In genomic region chr5:135076368-135076767, GRCm38 (mm10) we compare ENCODE assay signal across 13 mouse cellular contexts. TPM values are rescaled to one million over a fixed set of nuclear protein-coding genes. Genes with fewer than 3 reads are reported as not detected.
DNase-seq lines count a peak whose midpoint lies in the region; ATAC-seq and TF ChIP-seq lines count a peak whose summit lies in the region.
"Had no signal": no experiment of that assay in that cellular context is flagged by ENCODE, and none has a peak within 500 bp of the region (broad histone marks: within the 10 kb centered on the region; RNA-seq: fewer than 3 reads in every experiment).

No protein-coding gene starts in this region.

- H3K4me2 ChIP-seq in stomach, embryonic 14.5 days (replicated peaks; ENCODE audit: low read depth, low read length) = peak overlapping the region; percentile 68
- H3K4me2 ChIP-seq in stomach, postnatal 0 days (replicated peaks; ENCODE audit: low read depth) = no peak overlapping the region
- peak overlapping the region; percentile 80 for H3K4me2 ChIP-seq in hindbrain, embryonic 16.5 days (ENCODE audit: low read length)
- H3K4me2 ChIP-seq in limb, embryonic 12.5 days = peak overlapping the region; percentile 58

- ATAC-seq in stomach, embryonic 14.5 days (ENCODE audit: insufficient number of reproducible peaks, insufficient read depth, low FRiP score, low read depth) = no peak
- no peak for ATAC-seq in stomach, postnatal 0 days (ENCODE audit: low FRiP score, low TSS enrichment)
- ATAC-seq in hindbrain, embryonic 16.5 days = no peak
- no peak for ATAC-seq in limb, embryonic 12.5 days (ENCODE audit: insufficient number of reproducible peaks, insufficient read depth, low FRiP score, low TSS enrichment, low read depth)

- no peaks in the 10 kb centered on the region for H3K9me3 ChIP-seq in stomach, embryonic 14.5 days (ENCODE audit: control insufficient read depth, low read depth, low read length)
- H3K9me3 ChIP-seq in stomach, postnatal 0 days (ENCODE audit: control insufficient read depth, low read length) = no peaks in the 10 kb centered on the region
- H3K9me3 ChIP-seq in hindbrain, embryonic 16.5 days (ENCODE audit: control insufficient read depth, low read length) = no peaks in the 10 kb centered on the region
- no peaks in the 10 kb centered on the region for H3K9me3 ChIP-seq in limb, embryonic 12.5 days
- H3K9me3 ChIP-seq: liver, embryonic 13.5 days had no signal

- TF ChIP-seq CTCF in stomach, postnatal 0 days (IDR thresholded peaks at IDR 0.05; ENCODE audit: low read depth) = no peak

- no peak for TF ChIP-seq EP300 in stomach, postnatal 0 days (optimal IDR thresholded peaks at IDR 0.05)

- H3K27ac ChIP-seq in stomach, embryonic 14.5 days (ENCODE audit: low read length) = no peak overlapping the region
- H3K27ac ChIP-seq in stomach, postnatal 0 days (replicated peaks) = no peak overlapping the region
- H3K27ac ChIP-seq in hindbrain, embryonic 16.5 days (ENCODE audit: low read depth, low read length) = no peak overlapping the region
- H3K27ac ChIP-seq in limb, embryonic 12.5 days = peak overlapping the region; percentile 87; the same call in 1 of the 2 replicates
- H3K27ac ChIP-seq: liver, embryonic 13.5 days had no signal

- peak overlapping the region; percentile 90; the same call in 1 of the 2 replicates for H3K4me3 ChIP-seq in stomach, embryonic 14.5 days (ENCODE audit: low read depth, low read length)
- no peak overlapping the region for H3K4me3 ChIP-seq in stomach, postnatal 0 days (ENCODE audit: low read depth, low read length)
- H3K4me3 ChIP-seq in hindbrain, embryonic 16.5 days (ENCODE audit: low read length) = peak overlapping the region; percentile 64
- peak overlapping the region; percentile 90 for H3K4me3 ChIP-seq in limb, embryonic 12.5 days (replicated peaks)

- DNase-seq in stomach, postnatal 0 days (ENCODE audit: low spot score) = no peak
- DNase-seq in retina, embryonic 14.5 days (ENCODE audit: low spot score) = no peak
- no peak for DNase-seq in adrenal gland, postnatal 25 days
- no peak for DNase-seq in spleen, postnatal 14 days (ENCODE audit: low spot score in 2 of 2)
- DNase-seq in T-cell, adult 2 months (ENCODE audit: low spot score) = no peak
- DNase-seq: adrenal gland, postnatal 14 days; gastrocnemius, postnatal 14 days; heart, postnatal 4 days; liver, embryonic 13.5 days had no signal

- peaks cover 13% of the 10 kb centered on the region for H3K4me1 ChIP-seq in stomach, embryonic 14.5 days (ENCODE audit: control insufficient read depth, insufficient read depth, low read length)
- H3K4me1 ChIP-seq in stomach, postnatal 0 days (replicated peaks; ENCODE audit: control insufficient read depth, insufficient read depth) = no peaks in the 10 kb centered on the region
- H3K4me1 ChIP-seq in hindbrain, embryonic 16.5 days (ENCODE audit: control insufficient read depth, insufficient read depth, low read depth, low read length) = peaks cover 14% of the 10 kb centered on the region
- H3K4me1 ChIP-seq in limb, embryonic 12.5 days (replicated peaks) = peaks cover 25% of the 10 kb centered on the region

- WGBS in stomach, embryonic 14.5 days = 83% methylated on average over 14 of the region's 14 CpGs
- 78% methylated on average over 14 of the region's 14 CpGs for WGBS in stomach, postnatal 0 days
- WGBS in hindbrain, embryonic 16.5 days = 87% methylated on average over 14 of the region's 14 CpGs
- 86% methylated on average over 14 of the region's 14 CpGs for WGBS in limb, embryonic 12.5 days

- H3K27me3 ChIP-seq in stomach, embryonic 14.5 days (ENCODE audit: control insufficient read depth, insufficient read depth, low read length) = no peaks in the 10 kb centered on the region
- no peaks in the 10 kb centered on the region for H3K27me3 ChIP-seq in stomach, postnatal 0 days (ENCODE audit: control insufficient read depth, insufficient read depth, low read length)
- H3K27me3 ChIP-seq in hindbrain, embryonic 16.5 days (replicated peaks; ENCODE audit: control insufficient read depth, insufficient read depth, low read length) = no peaks in the 10 kb centered on the region
- 0 out of 2 replicates have a peak, but pooled peaks cover 3% of the 10 kb centered on the region for H3K27me3 ChIP-seq in limb, embryonic 12.5 days

- peaks cover 10% of the 10 kb centered on the region; the same call in 1 of the 2 replicates for H3K36me3 ChIP-seq in stomach, embryonic 14.5 days (ENCODE audit: control insufficient read depth, insufficient read depth, low read length)
- no peaks in the 10 kb centered on the region for H3K36me3 ChIP-seq in stomach, postnatal 0 days (ENCODE audit: control insufficient read depth, insufficient read depth, low read length)
- peaks cover 6% of the 10 kb centered on the region for H3K36me3 ChIP-seq in hindbrain, embryonic 16.5 days (ENCODE audit: control insufficient read depth, insufficient read depth, low read length)
- H3K36me3 ChIP-seq in limb, embryonic 12.5 days = peaks cover 49% of the 10 kb centered on the region
- H3K36me3 ChIP-seq: liver, embryonic 13.5 days had no signal

- no peak overlapping the region for H3K9ac ChIP-seq in stomach, embryonic 14.5 days (replicated peaks; ENCODE audit: low read depth, low read length)
- no peak overlapping the region for H3K9ac ChIP-seq in stomach, postnatal 0 days (ENCODE audit: low read length)
- peak overlapping the region; percentile 27; the same call in 1 of the 2 replicates for H3K9ac ChIP-seq in hindbrain, embryonic 16.5 days (ENCODE audit: low read depth, low read length)
- H3K9ac ChIP-seq in limb, embryonic 12.5 days (replicated peaks) = no peak overlapping the region; the same call in 1 of the 2 replicates
- H3K9ac ChIP-seq: liver, embryonic 13.5 days had no signal

RNA-seq across cellular contexts. Expression of gene Vps37d, which starts 1.7 kb away (rescaled TPM):
- polyA plus RNA-seq in stomach, embryonic 14.5 days (2014; fragmentation: Nextera tagmentation; extraction: Ambion mirVana) = 7.2 and 7.7 TPM in 2 replicates
- polyA plus RNA-seq in stomach, postnatal 0 days (2015; fragmentation: Nextera tagmentation; extraction: Ambion mirVana) = 3.3 and 3.4 TPM in 2 replicates
- polyA plus RNA-seq in hindbrain, embryonic 16.5 days (2015; fragmentation: Nextera tagmentation; extraction: Ambion mirVana) = 29.4 and 29.8 TPM in 2 replicates
- 22.8 and 25.2 TPM in 2 replicates for polyA plus RNA-seq in limb, embryonic 12.5 days (2016; fragmentation: Nextera tagmentation; extraction: Ambion mirVana)
- 2.2 and 4.1 TPM in 2 replicates for total RNA-seq in adrenal gland, postnatal 25 days (2021)
- total RNA-seq: common myeloid progenitor, adult 5-6 weeks had no signal

RNA-seq across cellular contexts. Expression of gene Bud23, which starts 11.6 kb away (rescaled TPM):
- polyA plus RNA-seq in stomach, embryonic 14.5 days (2014; fragmentation: Nextera tagmentation; extraction: Ambion mirVana) = 95.2 and 99.0 TPM in 2 replicates
- 46.8 and 51.9 TPM in 2 replicates for polyA plus RNA-seq in stomach, postnatal 0 days (2015; fragmentation: Nextera tagmentation; extraction: Ambion mirVana)
- polyA plus RNA-seq in hindbrain, embryonic 16.5 days (2015; fragmentation: Nextera tagmentation; extraction: Ambion mirVana) = 77.0 and 81.1 TPM in 2 replicates
- polyA plus RNA-seq in limb, embryonic 12.5 days (2016; fragmentation: Nextera tagmentation; extraction: Ambion mirVana) = 150 and 151 TPM in 2 replicates
- 58.5 and 66.1 TPM in 2 replicates for total RNA-seq in adrenal gland, postnatal 25 days (2021)

RNA-seq across cellular contexts. Expression of gene Dnajc30, which starts 12.4 kb away (rescaled TPM):
- 34.8 and 34.9 TPM in 2 replicates for polyA plus RNA-seq in stomach, embryonic 14.5 days (2014; fragmentation: Nextera tagmentation; extraction: Ambion mirVana)
- polyA plus RNA-seq in stomach, postnatal 0 days (2015; fragmentation: Nextera tagmentation; extraction: Ambion mirVana) = 24.3 and 26.1 TPM in 2 replicates
- 44.0 and 45.3 TPM in 2 replicates for polyA plus RNA-seq in hindbrain, embryonic 16.5 days (2015; fragmentation: Nextera tagmentation; extraction: Ambion mirVana)
- 31.1 and 31.3 TPM in 2 replicates for polyA plus RNA-seq in limb, embryonic 12.5 days (2016; fragmentation: Nextera tagmentation; extraction: Ambion mirVana)
- 29.6 and 38.8 TPM in 2 replicates for total RNA-seq in adrenal gland, postnatal 25 days (2021)

RNA-seq across cellular contexts. Expression of gene Mlxipl, which starts 13.3 kb away (rescaled TPM):
- polyA plus RNA-seq in stomach, embryonic 14.5 days (2014; fragmentation: Nextera tagmentation; extraction: Ambion mirVana) = 2.7 and 3.6 TPM in 2 replicates
- 0.22 and 0.91 TPM in 2 replicates for polyA plus RNA-seq in stomach, postnatal 0 days (2015; fragmentation: Nextera tagmentation; extraction: Ambion mirVana)
- 0.66 and 0.84 TPM in 2 replicates for polyA plus RNA-seq in hindbrain, embryonic 16.5 days (2015; fragmentation: Nextera tagmentation; extraction: Ambion mirVana)
- polyA plus RNA-seq in limb, embryonic 12.5 days (2016; fragmentation: Nextera tagmentation; extraction: Ambion mirVana) = 2.5 and 2.6 TPM in 2 replicates
- total RNA-seq in adrenal gland, postnatal 25 days (2021) = 70.1 and 79.1 TPM in 2 replicates
- total RNA-seq: common myeloid progenitor, adult 5-6 weeks had no signal

RNA-seq across cellular contexts. Expression of gene Stx1a, which starts 53.1 kb away (rescaled TPM):
- polyA plus RNA-seq in stomach, embryonic 14.5 days (2014; fragmentation: Nextera tagmentation; extraction: Ambion mirVana) = 17.4 and 17.7 TPM in 2 replicates
- 5.3 TPM in 2 replicates for polyA plus RNA-seq in stomach, postnatal 0 days (2015; fragmentation: Nextera tagmentation; extraction: Ambion mirVana)
- 147 and 162 TPM in 2 replicates for polyA plus RNA-seq in hindbrain, embryonic 16.5 days (2015; fragmentation: Nextera tagmentation; extraction: Ambion mirVana)
- polyA plus RNA-seq in limb, embryonic 12.5 days (2016; fragmentation: Nextera tagmentation; extraction: Ambion mirVana) = 9.7 and 10.8 TPM in 2 replicates
- 10.4 and 11.1 TPM in 2 replicates for total RNA-seq in adrenal gland, postnatal 25 days (2021)
